Mouse (Mus musculus): ENCODE measurements around the gene Robo3.

GRCm38 (mm10) chr9:37421239-37421638 is 11.8 kb downstream of the Robo3 start:
- TF ChIP-seq CTCF (IDR thresholded peaks at IDR 0.05) (no peak), POLR2A (IDR thresholded peaks at IDR 0.05; ENCODE audit: insufficient read depth, low read depth, low read length) (no peak), EP300 (IDR thresholded peaks at IDR 0.05; ENCODE audit: insufficient read depth, low read depth, low read length) (no peak)

Data from heart, adult 2 months (tissue).